Mouse (Mus musculus): Measurements from ENCODE around the gene Atp8a2. TPM values are rescaled to one million over a fixed set of nuclear protein-coding genes. Genes with fewer than 3 reads are reported as not detected.

Atp8a2 gene
- polyA plus RNA-seq, 2 experiments: 0.70 to 1.7 TPM

- no peak for ATAC-seq (ENCODE audit: low FRiP score, low read depth)
- DNase-seq (ENCODE audit: low spot score): no peak
- H3K27me3 ChIP-seq (ENCODE audit: control insufficient read depth, insufficient read depth, low read length): no peaks in the 10 kb centered on the region
- no peak for TF ChIP-seq POLR2A (IDR thresholded peaks at IDR 0.05; ENCODE audit: borderline replicate concordance, extremely low read depth, insufficient read depth, insufficient read length)
- no peaks in the 10 kb centered on the region for H3K36me3 ChIP-seq (ENCODE audit: control insufficient read depth, insufficient read depth, low read length)
- WGBS: 53% methylated on average over 6 of the region's 6 CpGs
- H3K4me1 ChIP-seq (ENCODE audit: control insufficient read depth, insufficient read depth, low read length): no peaks in the 10 kb centered on the region
- H3K9me3 ChIP-seq (ENCODE audit: control insufficient read depth, low read length): no peaks in the 10 kb centered on the region
- H3K4me2 ChIP-seq (replicated peaks; ENCODE audit: low read depth, low read length, severe bottlenecking): no peak overlapping the region
- no peak overlapping the region for H3K4me3 ChIP-seq (replicated peaks; ENCODE audit: low read length)
- no peak overlapping the region for H3K9ac ChIP-seq (ENCODE audit: low read depth, low read length, severe bottlenecking)
- no peak overlapping the region for H3K27ac ChIP-seq (replicated peaks; ENCODE audit: low read depth, low read length)
Observed at GRCm38 (mm10) chr14:59656591-59656990, 540.4 kb downstream of the Atp8a2 start.

GRCm38 (mm10) chr14:59649337-59649736 lies 547.6 kb downstream of the Atp8a2 start:
- Histone ChIP-seq H3K4me2 (replicated peaks; ENCODE audit: low read depth, low read length, severe bottlenecking) (no peak overlapping the region), H3K4me3 (replicated peaks; ENCODE audit: low read length) (no peak overlapping the region), H3K9me3 (ENCODE audit: control insufficient read depth, low read length) (no peaks in the 10 kb centered on the region), H3K9ac (ENCODE audit: low read depth, low read length, severe bottlenecking) (no peak overlapping the region), H3K27ac (replicated peaks; ENCODE audit: low read depth, low read length) (no peak overlapping the region), H3K36me3 (ENCODE audit: control insufficient read depth, insufficient read depth, low read length) (no peaks in the 10 kb centered on the region), H3K27me3 (ENCODE audit: control insufficient read depth, insufficient read depth, low read length) (no peaks in the 10 kb centered on the region), H3K4me1 (ENCODE audit: control insufficient read depth, insufficient read depth, low read length) (peaks cover 19% of the 10 kb centered on the region)
- TF ChIP-seq POLR2A (IDR thresholded peaks at IDR 0.05; ENCODE audit: borderline replicate concordance, extremely low read depth, insufficient read depth, insufficient read length): no peak
- no peak for ATAC-seq (ENCODE audit: low FRiP score, low read depth)
- no peak for DNase-seq (ENCODE audit: low spot score)
- WGBS: 76% methylated on average over 6 of the region's 6 CpGs

- Histone ChIP-seq H3K27ac (replicated peaks; ENCODE audit: low read depth, low read length) (no peak overlapping the region), H3K4me2 (replicated peaks; ENCODE audit: low read depth, low read length, severe bottlenecking) (no peak overlapping the region), H3K4me3 (replicated peaks; ENCODE audit: low read length) (no peak overlapping the region), H3K36me3 (ENCODE audit: control insufficient read depth, insufficient read depth, low read length) (no peaks in the 10 kb centered on the region), H3K27me3 (ENCODE audit: control insufficient read depth, insufficient read depth, low read length) (no peaks in the 10 kb centered on the region), H3K4me1 (ENCODE audit: control insufficient read depth, insufficient read depth, low read length) (peaks cover 19% of the 10 kb centered on the region), H3K9ac (ENCODE audit: low read depth, low read length, severe bottlenecking) (no peak overlapping the region), H3K9me3 (ENCODE audit: control insufficient read depth, low read length) (no peaks in the 10 kb centered on the region)
- DNase-seq (ENCODE audit: low spot score) (no peak), ATAC-seq (ENCODE audit: low FRiP score, low read depth) (no peak)
- TF ChIP-seq POLR2A (IDR thresholded peaks at IDR 0.05; ENCODE audit: borderline replicate concordance, extremely low read depth, insufficient read depth, insufficient read length): no peak
- 75% methylated on average over 10 of the region's 10 CpGs for WGBS
Observed at GRCm38 (mm10) chr14:59648611-59649010, 548.4 kb downstream of the Atp8a2 start.

- ATAC-seq (ENCODE audit: low FRiP score, low read depth): peak; percentile 77
Observed at GRCm38 (mm10) chr14:59646826-59647697, 549.9 kb downstream of the Atp8a2 start.

GRCm38 (mm10) chr14:59644896-59645295 lies 552.1 kb downstream of the Atp8a2 start:
- WGBS: 74% methylated on average over 3 of the region's 3 CpGs
- H3K36me3 ChIP-seq (ENCODE audit: control insufficient read depth, insufficient read depth, low read length): no peaks in the 10 kb centered on the region
- H3K9ac ChIP-seq (ENCODE audit: low read depth, low read length, severe bottlenecking): no peak overlapping the region
- no peak for DNase-seq (ENCODE audit: low spot score)
- no peak overlapping the region for H3K4me3 ChIP-seq (replicated peaks; ENCODE audit: low read length)
- no peaks in the 10 kb centered on the region for H3K27me3 ChIP-seq (ENCODE audit: control insufficient read depth, insufficient read depth, low read length)
- TF ChIP-seq POLR2A (IDR thresholded peaks at IDR 0.05; ENCODE audit: borderline replicate concordance, extremely low read depth, insufficient read depth, insufficient read length): no peak
- no peak for ATAC-seq (ENCODE audit: low FRiP score, low read depth)
- H3K4me1 ChIP-seq (ENCODE audit: control insufficient read depth, insufficient read depth, low read length): peaks cover 19% of the 10 kb centered on the region
- no peaks in the 10 kb centered on the region for H3K9me3 ChIP-seq (ENCODE audit: control insufficient read depth, low read length)
- H3K27ac ChIP-seq (replicated peaks; ENCODE audit: low read depth, low read length): no peak overlapping the region
- no peak overlapping the region for H3K4me2 ChIP-seq (replicated peaks; ENCODE audit: low read depth, low read length, severe bottlenecking)

More at GRCm38 (mm10) chr14:59646826-59647697, 549.9 kb downstream of the Atp8a2 start:
- no peak overlapping the region for H3K9ac ChIP-seq (ENCODE audit: low read depth, low read length, severe bottlenecking)
- H3K27ac ChIP-seq (replicated peaks; ENCODE audit: low read depth, low read length): no peak overlapping the region
- no peaks in the 10 kb centered on the region for H3K36me3 ChIP-seq (ENCODE audit: control insufficient read depth, insufficient read depth, low read length)
- 49% methylated on average over 16 of the region's 16 CpGs for WGBS
- H3K4me1 ChIP-seq (ENCODE audit: control insufficient read depth, insufficient read depth, low read length): peaks cover 19% of the 10 kb centered on the region
- no peaks in the 10 kb centered on the region for H3K27me3 ChIP-seq (ENCODE audit: control insufficient read depth, insufficient read depth, low read length)
- no peak overlapping the region for H3K4me3 ChIP-seq (replicated peaks; ENCODE audit: low read length)
- DNase-seq (ENCODE audit: low spot score): peak; percentile 38
- H3K4me2 ChIP-seq (replicated peaks; ENCODE audit: low read depth, low read length, severe bottlenecking): no peak overlapping the region
- TF ChIP-seq POLR2A (IDR thresholded peaks at IDR 0.05; ENCODE audit: borderline replicate concordance, extremely low read depth, insufficient read depth, insufficient read length): no peak
- no peaks in the 10 kb centered on the region for H3K9me3 ChIP-seq (ENCODE audit: control insufficient read depth, low read length)
